In genomic region chrX:77509149-77509548, GRCm38 (mm10) we compare ENCODE assay signal across 8 mouse cellular contexts. TPM values are rescaled to one million over a fixed set of nuclear protein-coding genes. Genes with fewer than 3 reads are reported as not detected.
DNase-seq lines count a peak whose midpoint lies in the region; ATAC-seq and TF ChIP-seq lines count a peak whose summit lies in the region.

No protein-coding gene starts in this region.

- H3K4me2 ChIP-seq in forebrain, embryonic 15.5 days (replicated peaks): peak overlapping the region; percentile 51

- peak; percentile 73 for DNase-seq in cerebellum, adult 11 months
- peak; percentile 71 for DNase-seq in heart, postnatal 25 days (ENCODE audit: low spot score)
- DNase-seq in layer of hippocampus, adult 18-20 months (ENCODE audit: low spot score in 2 of 2): peak; percentile 70 to 88
- peak; percentile 71 for DNase-seq in lung, adult 2 months
- DNase-seq in thymus, adult 18-20 months: peak; percentile 62 to 82

- no peak for TF ChIP-seq CTCF in E14TG2a.4 (conservative IDR thresholded peaks at IDR 0.05; ENCODE audit: low read length)
- TF ChIP-seq CTCF in lung, adult 2 months (IDR thresholded peaks at IDR 0.05; ENCODE audit: insufficient read depth, low read length): no peak

- peak overlapping the region; percentile 95 for H3K27ac ChIP-seq in forebrain, embryonic 15.5 days (replicated peaks)

- H3K27me3 ChIP-seq in E14TG2a.4 (ENCODE audit: insufficient read depth, low read length): no peaks in the 10 kb centered on the region
- no peaks in the 10 kb centered on the region for H3K27me3 ChIP-seq in forebrain, embryonic 15.5 days

- peaks cover 27% of the 10 kb centered on the region for H3K4me1 ChIP-seq in E14TG2a.4 (replicated peaks; ENCODE audit: low read depth, low read length)
- H3K4me1 ChIP-seq in forebrain, embryonic 15.5 days: peaks cover 9% of the 10 kb centered on the region; the same call in 1 of the 2 replicates
- peaks cover 5% of the 10 kb centered on the region for H3K4me1 ChIP-seq in lung, adult 2 months (ENCODE audit: control insufficient read depth, insufficient read depth, low read length)

- intact Hi-C loops in heart, postnatal 25 days (cut with DNase I): no loop called here

- H3K9me3 ChIP-seq in E14TG2a.4 (ENCODE audit: low read length): no peaks in the 10 kb centered on the region
- H3K9me3 ChIP-seq in forebrain, embryonic 15.5 days: no peaks in the 10 kb centered on the region

- WGBS in forebrain, embryonic 15.5 days: 21% methylated on average over 13 of the region's 13 CpGs
- 26% methylated on average over 13 of the region's 13 CpGs for WGBS in lung, adult 2 months

- no peak for TF ChIP-seq POLR2A in lung, adult 2 months (IDR thresholded peaks at IDR 0.05; ENCODE audit: borderline replicate concordance, extremely low read depth, low read depth, low read length)

- 0 out of 2 replicates have a peak overlapping the region, but pooled peaks have one; percentile 64 for H3K9ac ChIP-seq in forebrain, embryonic 15.5 days (replicated peaks)

- H3K4me3 ChIP-seq in E14TG2a.4 (replicated peaks; ENCODE audit: low read length): peak overlapping the region; percentile 85
- H3K4me3 ChIP-seq in forebrain, embryonic 15.5 days: peak overlapping the region; percentile 69
- peak overlapping the region; percentile 15 for H3K4me3 ChIP-seq in lung, adult 2 months (replicated peaks; ENCODE audit: extremely low read depth, low read depth, low read length)

- ATAC-seq in forebrain, embryonic 15.5 days (replicated peaks): peak; percentile 85
- peak; percentile 91 for ATAC-seq in neutrophil, adult 5-6 weeks (ENCODE audit: extremely low read depth, insufficient number of reproducible peaks, low FRiP score, poor library complexity, severe bottlenecking)

- no peaks in the 10 kb centered on the region for H3K36me3 ChIP-seq in E14TG2a.4 (ENCODE audit: insufficient read depth, low read length)
- no peaks in the 10 kb centered on the region for H3K36me3 ChIP-seq in forebrain, embryonic 15.5 days

RNA-seq across cellular contexts. Expression of gene Tbl1x, which starts 1.7 kb away (rescaled TPM):
- polyA plus RNA-seq in forebrain, embryonic 15.5 days (2015; fragmentation: Nextera tagmentation; extraction: Ambion mirVana): 54.0 and 56.0 TPM in 2 replicates
- 10 to 100 TPM; 30.7 to 34.4 TPM for total RNA-seq in heart, postnatal 25 days (2021)
- 10 to 100 TPM; 30.7 to 31.2 TPM for total RNA-seq in layer of hippocampus, adult 18-20 months (2021)
- polyA plus RNA-seq in lung, adult 2 months (2012; rRNA removed): 15.5 and 23.8 TPM in 2 replicates
- 28.2 and 30.3 TPM in 2 replicates for total RNA-seq in neutrophil, adult 5-6 weeks (2017)

Comparison
In these comparisons a context has a peak if more than half of its experiments do, and no peak if none do; other contexts are left out.
1. Peak in every context shown above with its lines: DNase-seq, ATAC-seq, H3K4me3 ChIP-seq and H3K27ac ChIP-seq.
2. H3K4me3 ChIP-seq: peak in every context shown above with its lines; median percentile 85 in E14TG2a.4; 69 in forebrain, embryonic 15.5 days; 15 in lung, adult 2 months.